Mouse (Mus musculus): ENCODE data around the gene Clec4f. TPM values are rescaled to one million over a fixed set of nuclear protein-coding genes. Genes with fewer than 3 reads are reported as not detected.

Gene Clec4f
- polyA plus RNA-seq, 1 experiment from 2014 or later = not detected

Other genes with a start within 250 kb of the Clec4f start
- 57.7 and 70.9 TPM in 2 replicates for gene Tet3, start 197.1 kb downstream of the Clec4f start, polyA plus RNA-seq (2015; fragmentation: Nextera tagmentation; extraction: Ambion mirVana)
- 66.2 and 68.5 TPM in 2 replicates for gene Dguok, start 149.2 kb downstream of the Clec4f start, polyA plus RNA-seq (2015; fragmentation: Nextera tagmentation; extraction: Ambion mirVana)
- 3.3 and 3.6 TPM in 2 replicates for gene Actg2, start 119.9 kb downstream of the Clec4f start, polyA plus RNA-seq (2015; fragmentation: Nextera tagmentation; extraction: Ambion mirVana)
- 55.4 and 62.9 TPM in 2 replicates for gene Stambp, start 83.5 kb downstream of the Clec4f start, polyA plus RNA-seq (2015; fragmentation: Nextera tagmentation; extraction: Ambion mirVana)
- gene Cd207, start 21.7 kb upstream of the Clec4f start, polyA plus RNA-seq (2015; fragmentation: Nextera tagmentation; extraction: Ambion mirVana) = not detected in 2 replicates
- gene Vax2, start 55.1 kb upstream of the Clec4f start, polyA plus RNA-seq (2015; fragmentation: Nextera tagmentation; extraction: Ambion mirVana) = 0.34 TPM in 1 of 2 replicates, not detected in the other
- 0.17 TPM in 1 of 2 replicates, not detected in the other for gene Atp6v1b1, start 86.8 kb upstream of the Clec4f start, polyA plus RNA-seq (2015; fragmentation: Nextera tagmentation; extraction: Ambion mirVana)
- 0.21 and 0.27 TPM in 2 replicates for gene Ankrd53, start 106.5 kb upstream of the Clec4f start, polyA plus RNA-seq (2015; fragmentation: Nextera tagmentation; extraction: Ambion mirVana)
- gene Tex261, start 119.6 kb upstream of the Clec4f start, polyA plus RNA-seq (2015; fragmentation: Nextera tagmentation; extraction: Ambion mirVana) = 61.4 and 73.5 TPM in 2 replicates
- 115 and 116 TPM in 2 replicates for gene Nagk, start 138.8 kb upstream of the Clec4f start, polyA plus RNA-seq (2015; fragmentation: Nextera tagmentation; extraction: Ambion mirVana)
- 26.1 and 27.1 TPM in 2 replicates for gene Paip2b, start 175.6 kb upstream of the Clec4f start, polyA plus RNA-seq (2015; fragmentation: Nextera tagmentation; extraction: Ambion mirVana)
- gene Zfp638, start 210.9 kb upstream of the Clec4f start, polyA plus RNA-seq (2015; fragmentation: Nextera tagmentation; extraction: Ambion mirVana) = 65.4 and 74.5 TPM in 2 replicates

All from hindbrain, embryonic 15.5 days (tissue).